Mouse (Mus musculus): ENCODE measurements around the gene Gcm1.

GRCm38 (mm10) chr9:78085722-78086287 lies 34.1 kb downstream of the Gcm1 start:
- no peak for TF ChIP-seq EP300 (IDR thresholded peaks at IDR 0.05)
- no peak for TF ChIP-seq CTCF (IDR thresholded peaks at IDR 0.05)
